Mouse (Mus musculus) testis, adult 2 months (tissue): ENCODE results near the gene Mcm6.

Experiments used
- CTCF ChIP-seq: fragments of 200-500 bp; IDR thresholded peaks from 2 replicates; pipeline ENCODE4 v1.5.1; 2012; ENCODE audit warnings: low read depth, mild to moderate bottlenecking, inconsistent platforms, low read length, moderate library complexity; ENCODE audit not compliant: control insufficient read depth, insufficient read depth, insufficient replicate concordance
- POLR2A ChIP-seq: fragments of 200-500 bp; IDR thresholded peaks from 2 replicates; pipeline ENCODE4 v1.6.1; 2012; ENCODE audit warnings: low read depth, mild to moderate bottlenecking, inconsistent platforms, low read length, moderate library complexity; ENCODE audit not compliant: control insufficient read depth

- no peak for TF ChIP-seq CTCF
- no peak for TF ChIP-seq POLR2A
Observed at GRCm38 (mm10) chr1:128392382-128392781, 32.9 kb upstream of the Mcm6 start.
